Mouse (Mus musculus) natural killer cell, adult 2 months (primary cell): ENCODE data around the gene Psmd13.
A peak's percentile ranks its signal among the peaks of the same experiment; 100 is the strongest.

Experiments
- DNase-seq, 2 experiments: peaks; one replicate each; pipeline ENCODE4 v3.0.0; 2022; ENCODE audit warnings: low spot score in 2 of 2

The Psmd13 gene

GRCm38 (mm10) chr7:140881696-140882468, at the start of gene Psmd13, which contains the start of gene Sirt3:
Gene Psmd13, plus strand, starts transcription at chr7:140881968.
Gene Sirt3, minus strand, starts transcription at chr7:140882309.
- DNase-seq = peak; percentile 90

GRCm38 (mm10) chr7:140833341-140833740, 48.4 kb upstream of the Psmd13 start:
- no peak for DNase-seq

GRCm38 (mm10) chr7:140834968-140835757, 46.6 kb upstream of the Psmd13 start, which contains the start of gene Urah:
Gene Urah, plus strand, starts transcription at chr7:140835018.
- no peak for DNase-seq

DNA sequence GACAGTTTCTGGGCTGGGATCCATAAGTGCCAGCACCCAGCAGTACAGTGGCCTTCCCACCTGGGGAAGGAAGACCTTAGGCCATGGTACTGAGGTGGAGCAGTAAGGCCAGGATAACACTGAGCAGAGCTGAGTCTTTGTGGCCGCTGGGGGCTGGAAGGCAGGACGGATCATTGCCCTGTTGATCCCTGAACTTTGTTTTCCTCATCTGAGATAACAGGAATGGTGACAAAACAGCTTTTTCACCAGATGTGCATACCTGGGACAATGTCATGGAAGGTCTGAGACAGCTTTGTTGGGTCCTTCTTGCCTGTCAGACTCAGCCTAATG, 46.0 kb upstream of the Psmd13 start:
- DNase-seq = no peak

GRCm38 (mm10) chr7:140836243-140837115, 45.3 kb upstream of the Psmd13 start:
- no peak for DNase-seq

DNA sequence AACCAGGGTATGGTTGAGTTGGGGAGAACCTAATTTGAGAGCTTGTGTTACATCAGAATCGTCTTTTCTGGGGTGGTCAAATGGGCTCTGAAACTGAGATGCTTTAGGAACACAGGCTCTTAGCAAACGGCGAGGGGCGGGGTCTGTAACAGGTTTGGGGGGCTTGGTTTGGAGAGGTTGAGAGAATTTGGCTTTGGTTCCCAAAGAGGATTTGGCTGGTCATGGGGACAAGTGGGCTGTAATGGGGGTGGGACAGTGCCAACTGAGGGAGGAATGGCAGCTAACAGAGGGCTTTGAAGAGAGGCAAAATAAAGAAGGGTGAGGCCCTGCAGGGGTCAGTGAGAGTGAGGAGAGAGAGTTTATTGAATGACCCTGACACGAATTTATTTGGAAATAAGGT, 42.2 kb upstream of the Psmd13 start:
- no peak for DNase-seq

DNA sequence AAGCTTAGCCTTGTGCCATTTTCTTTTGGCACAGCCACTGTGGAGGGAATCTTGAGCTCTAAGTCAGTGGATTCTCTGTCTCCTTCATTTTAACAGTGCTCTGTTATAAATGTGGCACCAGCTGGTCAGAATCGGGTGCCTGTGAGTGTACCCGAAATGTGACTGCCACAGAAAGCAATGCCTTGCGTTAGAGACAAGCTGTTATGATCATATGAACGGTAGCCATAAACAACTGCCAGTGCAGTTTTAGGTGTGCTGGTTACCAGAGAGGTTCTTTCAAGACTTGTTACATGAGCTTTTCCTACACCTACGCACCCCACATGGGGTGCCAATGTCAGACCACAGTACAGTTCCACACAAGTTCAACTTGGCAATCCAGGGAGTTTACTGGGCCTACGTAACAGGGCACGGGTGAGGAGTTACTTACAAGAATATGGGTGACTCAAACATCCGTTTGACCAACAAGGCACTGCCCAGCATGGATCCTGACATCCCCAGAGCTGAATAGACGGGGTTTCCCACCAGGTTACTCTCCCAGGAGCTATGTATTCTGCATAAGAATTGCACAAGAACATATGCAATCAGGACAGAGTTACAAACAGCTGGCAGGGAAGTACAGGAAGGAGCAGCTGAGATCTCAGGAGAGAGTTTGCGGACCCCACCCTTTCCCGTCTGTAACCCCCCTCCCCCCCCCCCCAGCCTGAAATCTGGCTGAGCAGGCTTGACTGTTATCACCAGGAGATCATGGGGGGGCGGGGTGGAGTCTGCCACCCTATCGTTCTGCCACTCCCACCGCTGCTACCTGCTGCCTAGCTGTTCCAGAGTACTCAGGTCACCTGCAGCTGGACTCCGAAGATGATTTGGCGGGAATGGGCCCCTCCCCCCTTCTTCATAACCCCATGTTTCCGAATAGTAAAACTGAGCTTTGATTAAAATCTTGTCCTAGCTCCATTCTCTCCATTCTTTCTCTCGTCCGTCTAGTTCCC, 40.7 kb upstream of the Psmd13 start:
- DNase-seq = no peak

DNA sequence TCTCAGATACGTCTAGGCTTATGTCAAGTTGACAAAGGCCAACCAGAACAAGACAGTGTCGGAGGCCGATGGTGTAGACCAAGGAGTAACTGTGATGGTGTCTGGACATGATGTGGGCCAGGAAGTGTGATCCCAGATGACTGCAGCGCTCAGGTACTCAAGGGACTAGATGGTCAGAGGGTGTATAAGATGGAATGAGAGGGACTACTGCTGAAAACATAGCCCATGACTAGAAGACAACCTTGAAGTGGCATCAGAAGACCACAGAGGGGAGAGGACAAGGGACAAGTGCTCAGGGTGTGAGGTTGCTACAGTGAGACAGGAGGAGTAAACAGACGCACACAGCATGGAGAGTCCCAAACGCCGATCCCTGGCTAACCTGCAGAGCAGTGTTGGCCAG, 38.0 kb upstream of the Psmd13 start:
- DNase-seq = no peak

GRCm38 (mm10) chr7:140844905-140845665, 36.7 kb upstream of the Psmd13 start, which contains the start of gene Scgb1c1:
Gene Scgb1c1, plus strand, starts transcription at chr7:140845547.
- peak; percentile 82 to 90 for DNase-seq

- no peak for DNase-seq
These were observed 36.1 kb upstream of the Psmd13 start for GRCm38 (mm10) chr7:140845683-140846082.

DNA sequence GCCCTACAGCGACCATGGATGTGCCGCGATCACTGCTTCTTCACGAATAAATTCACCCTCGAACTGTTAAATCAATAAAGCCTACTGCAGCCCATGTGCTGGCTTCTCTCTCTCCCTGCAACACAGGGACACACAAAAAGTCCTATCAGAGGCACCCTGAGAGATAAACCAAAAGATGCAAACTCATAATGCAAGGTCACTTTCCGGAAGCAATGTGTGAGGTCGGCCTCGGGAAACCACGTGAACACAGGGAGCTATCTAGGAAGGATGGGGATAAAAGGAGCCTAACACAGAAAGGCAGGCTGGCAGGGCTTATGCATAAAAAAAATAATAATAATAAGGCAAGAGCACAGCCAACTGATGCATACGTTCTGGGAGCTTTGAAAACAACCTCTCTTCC, 35.1 kb upstream of the Psmd13 start:
- no peak for DNase-seq

DNA sequence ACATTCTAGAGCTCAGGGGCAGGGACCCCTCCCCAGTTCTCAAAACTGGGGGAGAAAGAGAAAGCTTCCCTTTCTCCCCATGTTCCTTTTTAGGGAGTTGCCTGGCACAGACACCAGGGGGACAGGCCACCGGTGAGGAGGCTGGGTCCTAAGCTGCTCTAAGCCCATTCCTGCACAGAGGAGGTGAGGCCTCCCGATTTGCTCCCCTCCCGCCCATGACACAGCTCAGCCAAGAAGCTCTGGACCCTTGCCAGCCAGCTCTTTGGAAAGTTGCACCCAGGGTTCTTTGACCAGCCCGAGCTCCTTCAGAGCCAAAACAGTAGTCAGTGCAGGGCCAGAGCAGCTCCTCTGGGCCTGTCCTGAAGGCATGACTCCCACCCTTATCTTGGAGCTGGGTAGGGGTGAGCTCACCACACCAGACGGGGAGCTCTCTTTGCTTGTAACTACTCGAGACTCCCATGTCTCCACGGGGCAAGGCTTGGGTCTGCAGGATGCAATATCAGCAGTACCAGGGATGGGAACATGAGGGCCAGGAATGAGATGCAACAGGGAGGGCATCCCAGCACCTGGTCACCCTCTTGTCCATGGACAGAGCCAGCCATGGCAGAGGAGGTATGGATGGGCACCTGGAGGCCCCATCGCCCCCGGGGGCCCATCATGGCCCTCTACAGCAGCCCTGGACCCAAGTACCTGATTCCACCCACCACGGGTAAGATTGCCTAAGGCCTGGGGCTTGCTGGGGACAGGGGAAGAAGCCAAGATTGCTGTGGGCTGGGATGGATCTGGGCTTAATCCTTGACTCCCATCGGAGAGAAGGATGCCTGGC, 33.8 kb upstream of the Psmd13 start, which contains the start of gene Odf3:
TSS of gene Odf3 (plus strand) at position 51 of the 826 bp plus-strand sequence.
- DNase-seq = no peak

- DNase-seq = no peak
These were observed 33.2 kb upstream of the Psmd13 start for GRCm38 (mm10) chr7:140848591-140848990.

- no peak for DNase-seq
These were observed 29.9 kb upstream of the Psmd13 start for GRCm38 (mm10) chr7:140851916-140852315.

GRCm38 (mm10) chr7:140853386-140853785, 28.4 kb upstream of the Psmd13 start:
- DNase-seq = no peak

GRCm38 (mm10) chr7:140854483-140854882, 27.3 kb upstream of the Psmd13 start:
- DNase-seq = no peak

GRCm38 (mm10) chr7:140855181-140855580, 26.6 kb upstream of the Psmd13 start:
- DNase-seq = no peak

DNA sequence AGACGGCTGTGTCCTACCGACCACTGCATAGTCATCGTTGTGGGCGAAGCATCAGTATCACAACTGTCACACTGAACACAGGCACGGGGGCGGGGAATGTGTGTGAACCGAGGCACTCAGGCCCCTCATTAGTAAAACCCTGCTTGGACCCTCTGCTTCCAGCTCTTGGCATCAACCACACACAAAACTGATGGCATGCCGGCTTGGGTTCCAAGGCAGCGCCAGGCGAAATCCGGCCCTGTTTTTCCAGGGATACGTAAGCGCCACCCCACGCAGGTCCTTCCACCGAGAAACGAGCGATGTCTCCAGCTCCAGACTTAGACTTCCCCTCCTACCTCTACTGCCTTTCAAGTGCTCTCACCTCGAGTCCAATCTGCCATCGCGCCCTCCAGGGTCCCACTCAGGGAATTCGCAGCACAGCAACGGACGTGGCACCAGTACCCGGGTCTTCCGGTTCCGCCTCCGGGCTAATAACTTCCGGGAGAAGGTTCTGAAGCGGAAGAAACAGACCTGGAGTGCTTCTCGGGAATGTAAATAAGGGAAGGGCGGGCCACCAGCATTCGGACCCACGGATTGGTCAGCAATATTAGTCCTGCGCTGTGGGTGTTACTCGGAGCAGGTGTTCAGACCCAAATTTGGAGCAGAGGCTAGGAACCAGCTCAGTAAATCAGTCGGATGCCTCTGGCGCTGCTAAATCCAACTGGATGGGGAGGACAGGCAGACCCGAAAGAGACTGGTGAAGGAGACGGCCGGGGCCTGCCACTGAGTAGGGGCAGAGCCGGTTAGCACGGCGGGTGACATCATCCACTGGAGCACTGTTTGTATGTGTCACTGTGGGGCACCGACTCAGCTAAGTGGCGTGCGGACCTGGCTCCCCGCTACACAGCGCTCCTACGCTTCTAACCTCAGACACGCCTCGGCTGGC, 25.6 kb upstream of the Psmd13 start, which contains the start of gene Gm45785:
TSS of gene Gm45785 (minus strand) at position 472 of the 925 bp plus-strand sequence.
- peak; percentile 74 to 75 for DNase-seq
